Mouse (Mus musculus) thymus, postnatal 10 days (tissue): Measurements from ENCODE around the gene Hrk.
A peak's percentile ranks its signal among the peaks of the same experiment; 100 is the strongest.

Experiments used
- DNase-seq, 2 experiments: peaks; one replicate each; pipeline ENCODE4 v3.0.0; 2021; ENCODE audit warnings: low spot score in 2 of 2

Gene Hrk

GRCm38 (mm10) chr5:118165462-118165861 is 1.0 kb downstream of the Hrk start:
- DNase-seq, result no peak

DNA sequence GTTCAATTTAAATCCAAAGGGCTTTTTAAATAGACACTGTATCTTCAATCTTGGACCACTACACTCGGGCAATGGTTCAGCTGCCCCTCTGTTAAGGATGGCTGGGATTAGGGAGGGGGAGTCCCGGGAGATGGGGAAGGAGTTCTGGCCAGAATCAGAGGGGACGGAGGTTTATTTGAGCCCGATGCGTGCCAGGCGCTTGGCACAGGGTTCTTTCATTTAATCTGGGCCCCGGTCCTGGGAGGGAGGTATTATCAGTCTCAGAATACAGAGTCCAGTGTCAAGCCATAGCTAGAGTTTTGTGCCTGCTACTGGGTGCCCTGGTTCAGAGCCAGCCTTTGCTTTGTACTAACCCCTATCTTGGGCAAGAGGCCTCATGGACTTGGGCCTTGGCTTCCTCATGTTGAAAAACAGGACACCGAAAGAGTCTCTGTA is 3.1 kb downstream of the Hrk start:
- no peak for DNase-seq

DNA sequence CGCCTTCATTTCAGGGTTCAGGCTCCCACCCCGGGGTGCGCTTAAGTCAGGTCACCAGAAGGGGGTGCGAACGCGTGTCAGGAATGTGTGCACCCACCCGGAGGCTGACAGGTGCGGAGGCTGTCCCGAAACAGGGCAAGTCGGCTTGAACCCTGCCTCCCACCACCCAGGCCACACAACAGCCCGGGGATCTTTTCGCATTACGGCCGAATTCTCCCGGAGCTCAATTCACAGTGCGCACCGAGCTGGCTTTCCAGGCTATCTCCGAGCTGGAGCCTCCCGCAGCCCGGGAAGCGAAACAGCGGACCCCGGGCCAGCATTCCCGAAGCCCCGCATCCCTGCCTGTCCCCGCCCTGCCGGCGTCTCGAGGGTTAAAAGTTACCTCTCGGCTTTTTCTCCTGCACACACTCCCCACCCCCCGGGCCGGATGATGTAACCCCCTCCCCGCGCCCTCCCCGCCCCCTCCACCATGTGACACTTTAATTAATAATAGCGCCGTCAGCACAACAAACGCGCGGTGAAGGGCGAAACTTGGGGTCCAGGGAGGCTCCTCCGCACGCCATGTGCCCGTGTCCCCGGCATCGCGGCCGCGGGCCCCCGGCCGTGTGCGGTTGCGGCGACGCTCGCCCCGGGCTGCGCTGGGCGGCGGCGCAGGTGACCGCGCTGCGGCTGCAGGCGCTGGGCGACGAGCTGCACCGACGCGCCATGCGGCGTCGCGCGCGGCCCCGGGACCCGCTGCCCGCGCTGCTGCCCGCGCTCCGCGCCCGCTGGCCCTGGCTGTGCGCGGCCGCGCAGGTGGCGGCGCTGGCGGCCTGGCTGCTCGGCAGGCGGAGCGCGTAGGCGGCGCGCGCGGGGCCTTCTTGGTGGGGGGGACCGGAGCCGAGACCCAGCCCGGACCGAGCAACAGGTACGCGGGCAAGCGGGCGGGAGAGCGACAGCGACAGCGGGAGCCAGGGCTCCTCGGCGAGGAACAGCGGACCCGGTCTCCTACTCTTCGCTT is 5.1 kb downstream of the Hrk start:
- DNase-seq, result peak; percentile 9 to 47

DNA sequence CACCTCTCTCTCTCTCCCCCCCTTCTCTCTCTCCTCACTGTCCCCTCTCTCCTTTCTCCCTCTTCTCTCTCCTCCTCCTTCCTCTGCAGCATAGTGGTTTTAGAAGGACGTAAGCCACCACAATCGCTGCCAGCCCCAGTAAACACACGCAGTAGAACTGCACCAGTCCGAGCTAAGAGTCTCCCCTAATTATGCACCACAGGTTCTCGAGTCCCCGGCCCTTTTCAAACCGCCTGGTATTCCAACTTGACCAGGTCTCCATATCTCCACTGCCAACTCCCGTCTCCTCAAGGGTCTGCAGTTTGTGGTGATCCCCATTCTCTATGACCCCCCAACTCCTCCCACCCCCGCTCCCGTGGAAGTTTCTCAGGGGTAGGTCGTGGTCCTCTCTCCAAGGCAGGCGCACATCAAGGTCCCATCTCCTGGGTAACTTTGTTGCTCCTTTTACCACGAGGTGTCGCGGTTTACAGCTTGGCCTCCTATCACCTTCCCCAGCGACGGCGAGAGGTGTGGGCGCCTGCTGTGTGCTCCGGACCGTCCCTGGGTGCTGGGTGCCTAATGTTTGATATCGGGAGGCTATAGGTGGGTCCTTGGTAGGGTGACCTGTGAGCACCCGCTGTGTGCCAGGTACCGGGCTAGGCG is 6.6 kb downstream of the Hrk start:
- DNase-seq, result no peak

- DNase-seq, result no peak
Observed at GRCm38 (mm10) chr5:118171665-118172064, 7.2 kb downstream of the Hrk start.

- no peak for DNase-seq
Observed at GRCm38 (mm10) chr5:118172078-118172723, 7.8 kb downstream of the Hrk start.

GRCm38 (mm10) chr5:118174310-118175009 is 10.0 kb downstream of the Hrk start:
- no peak for DNase-seq

DNA sequence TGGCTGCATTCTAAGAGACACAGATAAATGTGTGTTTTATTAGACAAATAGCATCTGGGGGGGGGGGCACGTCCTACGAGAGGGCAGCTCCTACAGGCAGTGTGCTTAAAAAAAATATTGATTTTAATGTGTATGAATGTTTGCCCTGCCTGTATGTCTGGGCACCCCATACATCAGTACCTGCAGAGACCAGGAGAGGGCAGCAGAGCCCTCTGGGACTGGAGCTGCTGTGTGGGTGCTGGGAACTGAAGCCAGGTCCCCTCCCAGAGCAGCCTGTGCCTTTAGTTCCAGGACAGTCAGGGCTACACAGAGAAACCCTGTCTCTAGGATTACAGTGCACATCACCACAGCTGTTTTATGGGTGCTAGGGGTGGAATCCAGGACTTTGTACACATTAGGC is 10.7 kb downstream of the Hrk start:
- no peak for DNase-seq

- DNase-seq, result no peak
Observed at GRCm38 (mm10) chr5:118177640-118178039, 13.2 kb downstream of the Hrk start.

DNA sequence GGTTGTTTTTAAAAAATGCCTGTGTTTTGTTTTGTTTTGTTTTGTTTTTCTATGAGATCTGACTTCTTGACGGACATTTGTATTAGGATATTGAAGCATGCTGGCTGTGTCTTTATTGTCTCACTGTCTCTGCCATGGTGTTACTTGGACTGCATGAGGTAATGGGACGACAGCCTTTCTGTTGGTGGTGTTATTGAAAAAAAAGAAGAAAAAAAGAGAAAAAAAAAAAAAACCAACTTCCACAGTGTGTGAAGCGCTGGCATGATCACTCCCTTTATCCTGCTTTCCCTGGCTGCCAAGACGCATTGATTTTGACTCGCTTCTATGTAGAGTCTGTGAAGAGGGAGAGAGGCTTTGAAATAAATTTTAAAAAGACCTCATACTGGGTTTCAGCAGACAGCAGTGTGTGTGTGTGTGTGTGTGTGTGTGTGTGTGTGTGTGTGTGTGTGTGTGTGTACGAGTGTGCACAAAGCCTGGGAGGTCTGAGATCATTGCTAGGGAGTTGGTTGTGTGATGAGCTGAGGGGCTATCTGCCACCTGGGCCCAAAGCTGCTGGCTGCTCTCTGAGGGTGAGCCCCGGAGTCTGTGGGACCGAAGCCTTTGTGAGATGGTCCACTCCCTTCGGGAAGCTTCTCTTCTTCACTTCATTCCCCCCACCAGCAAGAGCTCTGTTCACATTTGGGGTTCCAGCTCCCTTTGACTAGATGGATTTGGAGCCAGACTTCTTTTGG is 22.6 kb downstream of the Hrk start:
- DNase-seq, result no peak

DNA sequence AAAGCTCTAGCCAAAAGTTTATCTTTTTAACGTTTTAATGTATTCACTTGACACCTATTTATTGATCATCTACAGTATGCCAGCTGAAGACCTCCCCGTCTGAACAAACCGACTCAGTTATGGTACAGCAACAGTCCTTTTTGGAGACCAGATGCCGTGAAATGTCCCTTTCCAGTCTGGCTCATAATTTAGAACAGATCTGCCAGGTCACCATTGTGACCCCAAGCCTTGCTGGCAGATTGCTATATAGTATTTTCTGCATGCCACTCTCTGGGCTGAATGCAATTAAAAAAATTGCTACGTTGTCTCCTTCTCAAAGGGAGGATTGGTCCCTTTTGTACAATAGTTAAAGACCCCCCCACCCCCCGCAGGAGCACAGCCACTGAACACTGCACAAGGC is 23.9 kb downstream of the Hrk start:
- no peak for DNase-seq

DNA sequence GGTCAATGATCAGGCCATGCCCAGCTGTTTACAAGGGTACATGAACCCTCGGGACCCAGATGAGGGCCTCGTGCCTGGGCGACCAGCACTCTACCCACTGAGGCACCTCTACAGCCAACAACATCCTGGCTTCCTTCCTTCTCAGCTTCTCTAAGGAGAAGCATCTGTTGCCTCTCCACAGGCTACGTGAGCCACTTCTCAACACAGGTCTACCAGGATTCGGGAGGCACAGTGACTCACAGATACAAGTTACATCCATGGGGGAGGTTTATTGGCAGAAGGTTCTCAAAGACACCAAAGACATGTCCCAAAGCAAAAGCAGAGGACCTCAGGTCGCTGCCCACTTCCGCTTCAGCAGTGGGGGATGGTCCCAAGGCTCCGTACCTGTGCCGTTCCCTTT is 26.0 kb downstream of the Hrk start:
- no peak for DNase-seq

DNA sequence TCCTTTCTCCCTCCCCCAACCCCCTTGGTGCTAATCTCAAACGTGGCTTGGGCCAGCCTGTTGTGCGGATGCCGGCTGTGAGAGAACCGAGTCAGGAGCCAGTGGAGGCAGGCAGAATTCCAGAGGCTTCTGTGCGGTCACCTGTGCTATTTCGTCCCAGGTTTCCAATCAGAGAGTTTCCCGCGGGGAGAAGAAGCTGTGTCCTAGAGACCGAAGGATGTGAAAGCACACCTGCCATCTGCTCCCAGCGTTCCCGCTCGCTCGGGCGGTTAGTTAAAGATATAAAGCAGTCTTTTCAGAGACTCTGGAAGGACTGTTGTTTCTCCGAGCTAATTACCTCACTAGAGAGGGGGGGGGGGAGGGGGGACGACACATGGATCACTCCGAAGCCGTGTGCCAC is 27.8 kb downstream of the Hrk start:
- no peak for DNase-seq

GRCm38 (mm10) chr5:118197421-118197820 is 33.0 kb downstream of the Hrk start:
- DNase-seq, result no peak

GRCm38 (mm10) chr5:118199670-118200069 is 35.2 kb downstream of the Hrk start:
- no peak for DNase-seq

DNA sequence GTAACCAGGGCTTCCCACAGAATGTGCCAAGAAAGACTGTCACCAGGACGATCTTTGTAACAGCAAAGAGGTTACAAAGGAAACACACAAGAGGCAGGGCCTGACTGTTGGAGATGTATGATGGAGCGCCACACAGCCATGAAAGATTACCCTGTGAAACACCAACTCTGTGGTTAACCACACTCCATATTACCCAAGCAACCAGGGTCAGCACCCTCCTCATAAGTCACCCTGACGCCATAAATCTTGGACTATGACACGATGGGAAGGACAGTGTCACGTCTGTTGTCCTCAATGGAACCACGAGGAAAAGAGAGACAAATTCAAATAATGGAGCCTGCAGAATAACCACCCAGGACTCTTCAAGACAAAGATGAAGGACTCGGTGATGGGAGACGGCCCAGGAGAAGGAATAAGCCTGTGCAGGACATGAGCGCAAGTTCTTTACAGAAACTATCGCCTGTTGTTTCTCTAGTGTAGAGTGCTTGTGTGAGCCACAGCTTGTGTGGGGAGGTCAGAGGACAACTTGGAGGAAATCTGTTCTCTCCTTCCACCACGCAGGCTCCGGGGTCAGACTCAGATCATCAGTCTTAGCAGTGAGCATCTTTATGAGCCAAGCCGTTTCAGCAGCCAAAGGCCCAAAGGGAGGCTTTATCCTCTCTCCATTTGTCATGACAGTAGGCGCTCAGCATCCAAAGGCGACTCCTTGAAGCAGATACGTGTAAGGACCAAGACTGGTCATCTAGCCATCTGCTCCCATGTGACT is 40.4 kb downstream of the Hrk start:
- DNase-seq, result no peak

GRCm38 (mm10) chr5:118205852-118206251 is 41.4 kb downstream of the Hrk start:
- no peak for DNase-seq

DNA sequence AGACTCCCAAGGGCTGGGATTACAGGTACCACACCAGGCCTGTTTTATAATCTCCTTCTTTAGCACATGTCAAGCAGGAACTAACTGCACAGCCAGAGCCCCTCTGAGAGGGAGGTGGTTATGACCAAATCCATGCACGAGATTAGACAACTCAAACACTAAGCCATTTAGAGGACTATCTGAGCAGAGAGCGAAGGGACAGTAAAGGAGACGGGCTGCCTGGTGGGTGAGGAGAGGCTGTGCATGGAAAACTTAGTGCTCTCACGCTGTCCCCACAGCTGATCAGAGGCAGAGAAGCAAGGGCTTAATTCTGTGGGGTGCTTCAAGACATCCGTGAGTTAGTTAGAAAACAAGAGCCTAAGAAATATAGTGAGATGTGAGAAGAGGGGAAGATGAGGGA is 49.6 kb downstream of the Hrk start:
- DNase-seq, result no peak

GRCm38 (mm10) chr5:118214418-118215154 is 50.1 kb downstream of the Hrk start:
- DNase-seq, result no peak

GRCm38 (mm10) chr5:118217410-118217809 is 53.0 kb downstream of the Hrk start:
- DNase-seq, result no peak
